Mouse (Mus musculus): ENCODE measurements around the gene Ppp3ca. TPM values are rescaled to one million over a fixed set of nuclear protein-coding genes. Genes with fewer than 3 reads are reported as not detected.

Gene Ppp3ca
- polyA plus RNA-seq, 1 experiment: 23.0 TPM

GRCm38 (mm10) chr3:136981589-136981924, 311.6 kb downstream of the Ppp3ca start:
- WGBS: 90% methylated on average over 4 of the region's 4 CpGs
- TF ChIP-seq CTCF (IDR thresholded peaks at IDR 0.05; ENCODE audit: extremely low read depth, insufficient read depth, insufficient read length, insufficient replicate concordance) (no peak), POLR2A (IDR thresholded peaks at IDR 0.05; ENCODE audit: low read depth, low read length) (no peak)
- no peak overlapping the region for H3K27ac ChIP-seq (ENCODE audit: insufficient read depth, low read length)
- H3K4me1 ChIP-seq (ENCODE audit: control insufficient read depth, insufficient read depth, insufficient read length): no peaks in the 10 kb centered on the region
- no peaks in the 10 kb centered on the region for H3K36me3 ChIP-seq (ENCODE audit: control insufficient read depth, insufficient read depth, low read length)
- H3K4me3 ChIP-seq (ENCODE audit: extremely low read depth, insufficient read depth, insufficient read length): no peak overlapping the region
- no peak for DNase-seq (ENCODE audit: low read depth in 1 of 2, low spot score in 2 of 2)
- no peaks in the 10 kb centered on the region for H3K27me3 ChIP-seq (ENCODE audit: control insufficient read depth, insufficient read depth, low read length)

GRCm38 (mm10) chr3:136982021-136982420, 312.1 kb downstream of the Ppp3ca start:
- no peaks in the 10 kb centered on the region for H3K36me3 ChIP-seq (ENCODE audit: control insufficient read depth, insufficient read depth, low read length)
- no peak overlapping the region for H3K4me3 ChIP-seq (ENCODE audit: extremely low read depth, insufficient read depth, insufficient read length)
- 91% methylated on average over 11 of the region's 11 CpGs for WGBS
- DNase-seq (ENCODE audit: low read depth in 1 of 2, low spot score in 2 of 2): no peak
- H3K4me1 ChIP-seq (ENCODE audit: control insufficient read depth, insufficient read depth, insufficient read length): no peaks in the 10 kb centered on the region
- H3K27ac ChIP-seq (ENCODE audit: insufficient read depth, low read length): no peak overlapping the region
- no peaks in the 10 kb centered on the region for H3K27me3 ChIP-seq (ENCODE audit: control insufficient read depth, insufficient read depth, low read length)
- TF ChIP-seq POLR2A (IDR thresholded peaks at IDR 0.05; ENCODE audit: low read depth, low read length): no peak
- TF ChIP-seq CTCF (IDR thresholded peaks at IDR 0.05; ENCODE audit: extremely low read depth, insufficient read depth, insufficient read length, insufficient replicate concordance): no peak

GRCm38 (mm10) chr3:136986096-136986881, 316.4 kb downstream of the Ppp3ca start:
- TF ChIP-seq CTCF (IDR thresholded peaks at IDR 0.05; ENCODE audit: extremely low read depth, insufficient read depth, insufficient read length, insufficient replicate concordance): no peak
- no peak for TF ChIP-seq POLR2A (IDR thresholded peaks at IDR 0.05; ENCODE audit: low read depth, low read length)
- H3K4me1 ChIP-seq (ENCODE audit: control insufficient read depth, insufficient read depth, insufficient read length): no peaks in the 10 kb centered on the region
- no peak overlapping the region for H3K27ac ChIP-seq (ENCODE audit: insufficient read depth, low read length)
- WGBS: 70% methylated on average over 3 of the region's 3 CpGs
- no peak for DNase-seq (ENCODE audit: low read depth in 1 of 2, low spot score in 2 of 2)
- no peaks in the 10 kb centered on the region for H3K36me3 ChIP-seq (ENCODE audit: control insufficient read depth, insufficient read depth, low read length)
- H3K4me3 ChIP-seq (ENCODE audit: extremely low read depth, insufficient read depth, insufficient read length): no peak overlapping the region
- no peaks in the 10 kb centered on the region for H3K27me3 ChIP-seq (ENCODE audit: control insufficient read depth, insufficient read depth, low read length)
